ENCODE assay signal across 9 mouse cellular contexts in the genomic region with DNA sequence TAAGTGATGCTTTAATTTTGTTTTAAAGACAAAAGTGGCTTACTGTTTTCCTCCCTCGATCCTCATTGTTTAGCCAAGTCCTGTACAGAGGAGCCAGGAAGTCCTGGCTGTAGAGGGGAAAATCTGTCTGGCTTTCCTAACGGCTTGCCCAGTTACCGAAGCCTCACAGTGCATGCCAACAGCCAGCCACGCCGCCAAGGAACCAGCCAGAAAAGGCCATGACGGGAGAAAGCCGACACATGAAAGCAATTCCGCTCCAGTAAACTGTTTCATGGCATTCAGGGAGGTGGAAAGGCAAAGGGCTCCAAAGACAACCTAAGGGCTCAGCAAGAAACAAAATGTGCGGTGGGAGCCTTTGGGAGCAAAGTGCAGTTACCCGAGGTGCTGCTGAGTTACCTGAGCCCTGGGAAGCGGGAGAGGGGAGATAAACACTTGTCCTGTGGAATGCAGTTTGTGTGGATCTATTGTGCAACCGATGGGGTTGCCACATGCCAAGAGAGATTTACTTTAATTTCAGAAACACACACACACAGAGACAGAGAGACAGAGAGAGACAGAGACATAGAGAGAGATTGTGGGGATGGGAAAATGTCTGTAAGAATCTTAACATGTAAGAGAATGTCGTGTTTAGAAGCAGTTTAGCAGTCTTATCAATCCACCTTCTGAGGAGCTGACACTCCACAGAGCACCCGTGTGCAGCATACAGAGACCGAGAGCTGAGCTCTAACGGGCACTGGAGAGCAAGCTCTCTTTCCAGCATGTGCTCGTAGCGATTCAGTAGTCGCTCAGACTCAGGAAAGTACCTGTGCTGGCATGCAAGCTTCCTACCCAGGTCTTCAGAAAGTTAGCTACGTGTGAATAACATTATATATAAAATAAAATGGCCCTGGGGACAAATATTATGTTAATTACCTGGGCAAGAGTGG.
DNase-seq lines count a peak whose midpoint lies in the region; ATAC-seq and TF ChIP-seq lines count a peak whose summit lies in the region.
"Had no signal": no experiment of that assay in that cellular context is flagged by ENCODE, and none has a peak within 500 bp of the region (broad histone marks: within the 10 kb centered on the region; RNA-seq: fewer than 3 reads in every experiment).

No protein-coding gene starts in this region.

- intact Hi-C loops in gastrocnemius, postnatal 14 days (cut with DNase I; ENCODE audit: low total_unique reads), result no loop called here

- WGBS in lung, embryonic 14.5 days, result 41% methylated on average over 20 of the region's 20 CpGs

- no peak for ATAC-seq in lung, embryonic 14.5 days (ENCODE audit: insufficient read depth)

- peak overlapping the region; percentile 18 for H3K4me2 ChIP-seq in lung, embryonic 14.5 days

- TF ChIP-seq CTCF in lung, embryonic 14.5 days (IDR thresholded peaks at IDR 0.05; ENCODE audit: low read depth), result no peak

- no peaks in the 10 kb centered on the region for H3K36me3 ChIP-seq in lung, embryonic 14.5 days (ENCODE audit: insufficient read depth)

- no peaks in the 10 kb centered on the region for H3K4me1 ChIP-seq in lung, embryonic 14.5 days (ENCODE audit: insufficient read depth)

- H3K27ac ChIP-seq in lung, embryonic 14.5 days (ENCODE audit: low read depth), result no peak overlapping the region

- peak; percentile 5 for DNase-seq in adrenal gland, postnatal 25 days
- no peak for DNase-seq in adrenal gland, postnatal 36 days
- peak; percentile 35 to 48 for DNase-seq in layer of hippocampus, postnatal 10 days (ENCODE audit: low spot score in 2 of 2)
- DNase-seq in layer of hippocampus, adult 9-10 months (ENCODE audit: low spot score), result no peak
- DNase-seq in gastrocnemius, postnatal 14 days, result peak; percentile 52
- peak; percentile 42 for DNase-seq in lung, embryonic 14.5 days
- no peak for DNase-seq in thymus, adult 18-20 months
- no peak for DNase-seq in layer of hippocampus, adult 9-11 months

- H3K27me3 ChIP-seq in lung, embryonic 14.5 days (ENCODE audit: insufficient read depth, low read length), result no peaks in the 10 kb centered on the region

- H3K4me3 ChIP-seq in lung, embryonic 14.5 days (ENCODE audit: low read depth, low read length), result no peak overlapping the region
- H3K4me3 ChIP-seq: myocyte had no signal

- no peaks in the 10 kb centered on the region for H3K9me3 ChIP-seq in lung, embryonic 14.5 days (ENCODE audit: low read depth, low read length)

- H3K9ac ChIP-seq in lung, embryonic 14.5 days, result no peak overlapping the region

Comparison
In these comparisons a context has a peak if more than half of its experiments do, and no peak if none do; other contexts are left out.
1. DNase-seq: peak in adrenal gland, postnatal 25 days (single experiment), layer of hippocampus, postnatal 10 days (2 of 2), gastrocnemius, postnatal 14 days (single experiment) and lung, embryonic 14.5 days (single experiment); none in adrenal gland, postnatal 36 days (0 of 2), layer of hippocampus, adult 9-10 months (single experiment), thymus, adult 18-20 months (0 of 2) and layer of hippocampus, adult 9-11 months (single experiment).